Mouse (Mus musculus) granulocyte monocyte progenitor cell, adult 5-6 weeks (primary cell): Measurements from ENCODE around the gene Vmp1. TPM values are rescaled to one million over a fixed set of nuclear protein-coding genes. Genes with fewer than 3 reads are reported as not detected.

Source experiments
- ATAC-seq: replicated peaks from 2 replicates; pipeline ENCODE4 v1.8.0; 2016; ENCODE audit warnings: mild to moderate bottlenecking, moderate TSS enrichment, inconsistent platforms; ENCODE audit not compliant: poor library complexity, severe bottlenecking
- total RNA-seq, 2 experiments: library from RNA; stranded (forward) in 1 of 2; stranded (reverse) in 1 of 2; fragments of 200-712, 200-1000 nt in 1 of 2; fragments of >200 nt in 1 of 2; fragmentation: Nextera tagmentation in 1 of 2; gene quantifications; 2 replicates each; pipeline ENCODE4 v1.2.3; 2014 to 2017

Vmp1 gene
- total RNA-seq, 2 experiments from 2014 or later: 79.1 to 83.8 TPM

DNA sequence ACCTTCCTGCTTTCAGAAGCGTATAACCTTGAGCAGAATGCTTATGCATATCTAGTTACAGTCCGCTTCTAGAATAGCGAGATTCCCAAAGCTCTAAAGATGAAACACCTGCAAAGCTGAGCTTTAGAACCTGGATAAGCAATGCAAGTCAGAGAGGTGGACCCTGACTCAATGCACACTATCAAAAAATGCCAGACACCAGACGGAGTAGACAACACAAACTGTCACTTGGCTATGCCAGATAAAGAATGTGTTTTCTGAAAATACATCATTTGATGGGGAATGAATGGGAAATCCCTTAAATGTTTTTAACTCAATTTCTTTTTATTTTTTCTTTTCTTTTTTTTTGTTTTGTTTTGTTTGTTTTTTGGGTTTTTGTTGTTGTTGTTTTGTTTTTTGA lies 8.1 kb downstream of the Vmp1 start:
- ATAC-seq: no peak

DNA sequence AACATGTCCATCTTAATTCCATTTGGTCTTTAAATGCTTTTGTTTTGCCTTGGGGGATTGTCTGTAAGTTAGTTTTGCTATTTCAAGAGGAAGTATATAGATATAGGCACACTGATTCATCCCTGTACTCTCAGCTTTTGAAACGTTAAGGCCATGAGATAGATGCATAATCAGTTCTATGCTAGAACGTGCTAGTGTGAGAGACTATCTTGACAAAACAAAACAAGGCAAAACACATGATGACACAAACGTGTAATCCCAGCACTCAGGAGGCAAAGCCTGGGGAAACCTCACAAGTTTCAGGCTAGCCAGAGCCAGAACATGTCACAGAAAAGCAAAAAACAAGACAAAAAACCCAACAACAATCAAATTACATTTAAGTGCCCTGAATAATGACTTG lies 10.9 kb downstream of the Vmp1 start:
- ATAC-seq: no peak

DNA sequence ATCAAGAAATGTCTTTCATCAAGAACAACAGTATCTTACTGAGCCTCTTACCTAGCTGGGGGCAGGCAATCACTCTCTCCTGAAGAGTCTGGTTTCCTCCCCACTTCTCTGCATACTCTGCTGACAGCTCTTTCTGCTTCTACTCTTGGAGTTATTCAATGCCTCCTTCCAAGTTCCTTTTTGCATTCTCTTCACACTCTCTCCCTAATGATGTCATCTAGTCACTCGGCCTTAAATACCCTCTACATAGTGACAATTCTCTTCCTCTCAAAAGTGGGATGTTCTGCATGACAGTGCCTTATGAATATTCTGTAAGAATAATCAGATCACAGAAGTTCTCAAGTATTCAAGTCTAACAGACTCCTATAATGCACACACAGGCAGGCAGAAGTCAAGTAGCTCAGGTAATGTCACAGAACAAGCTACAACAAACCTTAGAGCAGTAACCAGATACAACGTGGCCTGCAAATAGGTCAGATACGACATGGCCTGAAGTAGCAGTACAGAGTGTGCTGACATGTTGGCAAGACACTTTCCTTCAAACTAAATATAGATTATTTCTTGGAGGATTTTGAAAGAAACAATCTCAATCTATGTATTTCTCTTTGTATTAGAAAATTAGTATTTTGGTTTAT lies 12.5 kb downstream of the Vmp1 start:
- ATAC-seq: no peak

DNA sequence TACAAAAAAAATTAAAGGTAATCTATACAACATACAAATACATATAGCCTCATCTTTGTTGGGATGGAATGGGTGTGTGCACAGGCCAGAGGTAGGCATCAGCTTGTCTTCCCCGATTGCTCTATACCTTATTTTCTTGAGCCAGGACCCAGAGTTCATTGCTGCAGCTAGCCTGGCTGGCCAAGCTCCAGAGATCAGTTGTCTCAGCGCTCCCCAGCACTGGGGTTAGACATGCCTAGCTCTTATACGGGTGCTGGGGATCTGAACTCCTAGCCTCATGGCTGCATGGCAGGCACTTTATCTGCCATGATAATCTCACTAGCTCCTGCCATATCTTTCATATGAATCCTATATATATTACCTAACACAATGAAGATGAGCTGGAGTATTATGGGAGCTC lies 15.5 kb downstream of the Vmp1 start:
- ATAC-seq: no peak

DNA sequence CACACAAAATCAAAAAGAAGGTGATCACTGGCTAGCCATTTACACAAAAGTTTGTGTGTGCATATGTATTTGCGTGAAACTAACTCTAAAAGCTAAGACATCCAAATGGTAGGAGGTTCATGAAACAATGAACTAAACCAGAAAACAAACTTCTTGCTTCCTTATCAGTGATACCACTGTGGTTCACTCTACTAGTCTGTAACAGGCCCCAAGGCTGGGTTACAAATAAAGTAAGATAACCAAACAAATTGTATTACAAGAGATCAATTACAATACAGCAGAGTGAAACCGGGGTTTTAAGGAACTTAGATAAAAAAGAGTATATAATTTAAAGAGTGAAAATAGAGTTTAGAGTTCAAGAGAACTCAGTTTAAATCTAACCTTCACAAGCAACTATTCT lies 16.1 kb downstream of the Vmp1 start:
- no peak for ATAC-seq

DNA sequence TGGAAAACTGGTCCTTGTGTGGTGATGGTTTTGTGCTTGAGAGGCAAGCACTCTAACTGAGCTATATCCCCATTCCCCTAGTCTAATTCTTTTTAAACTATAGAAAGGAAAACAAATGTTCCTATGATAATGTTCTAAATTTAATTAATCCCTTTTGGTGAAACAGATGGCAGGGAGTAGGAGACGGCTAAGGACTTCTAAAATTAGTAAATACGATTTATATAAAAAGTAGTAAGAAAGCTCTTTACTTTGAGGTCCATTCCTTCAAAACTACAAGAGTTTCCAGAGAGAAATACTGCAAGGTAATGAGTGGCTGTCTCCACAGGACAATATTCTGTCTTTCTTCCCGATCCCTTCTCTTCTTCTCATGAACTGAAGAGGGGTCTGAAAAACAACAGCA lies 19.2 kb downstream of the Vmp1 start:
- ATAC-seq: no peak

DNA sequence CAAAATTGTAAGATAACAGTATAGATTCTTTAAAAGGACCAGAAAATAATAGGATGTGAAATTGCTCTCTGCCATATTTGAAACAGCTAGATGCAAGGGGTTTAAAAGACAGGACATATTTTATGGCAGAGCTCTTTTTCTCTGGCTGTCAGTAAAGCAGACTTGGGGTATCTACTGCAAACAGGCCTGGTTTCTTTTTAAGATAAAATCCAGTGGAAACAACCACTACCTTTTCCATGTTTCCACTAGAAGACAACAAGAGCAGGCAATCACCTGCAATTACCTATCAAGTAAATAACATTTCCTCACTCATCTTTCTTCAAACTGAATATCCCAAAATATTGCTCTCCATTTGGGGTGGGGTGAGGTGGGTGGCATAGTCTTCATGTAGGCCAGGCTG lies 19.7 kb downstream of the Vmp1 start:
- no peak for ATAC-seq

DNA sequence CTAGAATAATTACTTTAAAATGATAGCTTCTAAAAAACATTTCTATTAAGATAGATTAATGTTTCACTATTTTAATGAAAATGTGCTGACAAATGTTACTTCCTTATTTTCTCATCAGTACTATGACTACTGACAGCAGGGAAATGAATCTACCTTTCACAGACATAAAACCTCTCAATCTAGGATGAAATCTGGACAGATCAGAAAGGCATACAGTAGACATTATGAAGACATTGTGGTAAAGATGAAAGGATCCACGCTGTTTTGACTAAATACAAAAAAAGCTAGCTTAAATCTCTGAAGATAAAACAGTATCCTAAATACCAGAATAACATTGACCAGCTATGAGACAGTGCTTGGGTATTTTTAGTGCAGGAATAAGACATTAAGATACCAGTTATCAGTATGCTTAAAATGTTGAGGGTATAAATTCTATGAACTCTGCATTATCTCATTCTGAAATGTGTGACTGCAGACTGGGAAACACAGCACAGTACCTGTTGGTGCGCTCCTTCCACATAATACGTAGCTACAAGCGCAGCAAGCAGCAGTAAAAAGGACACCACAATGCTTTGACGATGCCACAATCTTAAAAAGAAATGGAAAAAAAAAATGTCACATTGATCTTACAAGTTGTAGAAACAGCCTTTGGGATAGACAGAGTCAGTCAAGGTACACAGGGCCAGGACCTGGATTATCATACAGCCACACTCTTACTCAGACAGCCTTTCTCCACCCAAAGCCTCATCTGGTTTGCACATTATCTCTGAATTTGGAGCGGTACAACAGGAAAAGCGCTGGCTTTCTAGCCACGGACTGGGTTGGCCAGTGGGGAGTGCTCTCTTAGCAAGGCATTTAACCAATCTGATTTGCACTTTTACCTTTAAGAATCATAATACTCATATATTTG lies 20.4 kb downstream of the Vmp1 start:
- ATAC-seq: no peak

DNA sequence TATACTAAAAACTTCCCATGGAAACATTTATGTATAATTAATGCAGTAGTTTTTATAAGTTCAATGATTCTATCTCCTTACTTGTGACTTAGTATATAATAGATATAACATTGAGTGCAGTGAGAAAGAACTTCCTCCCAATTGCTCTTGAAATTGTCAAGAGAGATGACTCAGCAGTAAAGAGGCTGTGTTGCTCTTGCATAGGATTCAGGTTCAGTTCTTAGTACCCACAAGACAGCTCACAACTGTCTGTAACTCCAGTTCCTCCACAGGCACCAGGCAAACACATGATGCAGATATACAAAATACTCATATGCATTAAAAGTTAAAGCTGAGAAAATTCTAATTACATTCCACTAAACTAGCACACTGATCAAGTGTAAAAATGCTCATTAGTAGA lies 25.8 kb downstream of the Vmp1 start:
- ATAC-seq: no peak; the same call in 1 of the 2 replicates

DNA sequence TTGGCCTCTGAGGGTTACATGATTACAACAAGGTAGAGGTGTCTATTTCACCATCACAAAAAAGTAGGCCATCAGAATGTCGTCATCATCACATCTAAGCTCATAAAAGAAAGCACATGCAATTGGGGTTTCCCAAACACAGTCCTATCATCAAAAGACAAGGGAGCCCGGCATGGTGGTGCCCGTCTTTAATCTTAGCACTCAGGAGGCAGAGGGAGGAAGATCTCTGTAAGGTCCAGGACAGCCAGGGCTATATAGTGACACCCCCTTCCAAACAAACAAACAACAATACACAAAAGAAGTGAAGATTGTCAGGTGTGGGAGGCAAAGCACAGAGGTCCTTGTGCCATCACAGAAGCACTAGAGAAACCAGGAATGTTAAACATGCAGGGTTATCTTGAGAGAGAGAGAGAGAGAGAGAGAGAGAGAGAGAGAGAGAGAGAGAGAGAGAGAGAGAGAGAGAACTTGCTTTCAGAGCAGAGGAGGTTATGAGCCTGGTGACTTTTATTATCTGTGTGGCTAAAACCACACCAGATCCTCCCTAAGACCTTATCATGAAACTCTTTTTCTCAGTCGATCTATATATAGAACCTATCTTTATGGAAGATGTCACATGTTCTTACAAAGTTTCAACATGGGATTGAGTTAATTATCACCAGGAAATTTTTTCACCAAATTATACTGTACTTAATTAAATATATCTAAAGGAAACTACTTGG lies 26.6 kb downstream of the Vmp1 start:
- ATAC-seq: no peak

DNA sequence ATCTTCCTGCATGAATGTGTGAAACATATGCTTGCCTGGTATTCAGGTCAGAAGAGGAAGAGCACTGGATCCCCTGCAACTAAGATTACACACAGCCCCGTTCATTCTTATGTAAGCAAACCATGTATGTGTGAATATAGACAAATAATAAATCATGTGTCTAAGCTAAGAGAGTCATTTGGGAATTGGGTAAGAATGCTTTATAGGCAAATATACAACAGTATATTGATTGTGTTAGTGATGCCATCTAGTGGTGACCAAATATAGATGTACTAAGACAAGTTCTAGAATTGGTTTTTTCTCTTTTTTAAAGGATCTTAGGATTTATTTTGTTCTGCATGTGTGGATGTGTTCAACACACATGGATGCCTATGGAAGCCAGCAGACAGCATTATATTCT lies 28.0 kb downstream of the Vmp1 start:
- ATAC-seq: 0 out of 2 replicates have a peak, but pooled peaks have one; percentile 15

DNA sequence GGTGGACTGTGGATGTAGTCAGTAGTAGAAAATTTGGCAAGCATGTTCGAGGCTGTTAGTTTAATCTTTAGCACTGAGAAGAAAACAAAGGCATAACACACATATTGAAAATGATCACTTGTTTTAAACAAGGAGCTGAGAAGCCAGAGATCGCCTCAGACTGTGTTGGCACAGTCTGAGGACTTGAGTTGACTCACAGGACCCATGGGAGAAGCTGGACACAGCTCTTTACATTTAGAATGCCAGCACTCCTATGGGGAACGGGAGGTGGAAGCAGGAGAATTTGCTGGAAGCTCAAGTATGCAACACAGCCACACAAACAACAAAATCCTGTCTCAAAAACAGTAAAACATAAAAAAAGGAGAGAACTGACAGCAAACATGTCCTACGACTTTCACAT lies 29.5 kb downstream of the Vmp1 start:
- no peak for ATAC-seq

DNA sequence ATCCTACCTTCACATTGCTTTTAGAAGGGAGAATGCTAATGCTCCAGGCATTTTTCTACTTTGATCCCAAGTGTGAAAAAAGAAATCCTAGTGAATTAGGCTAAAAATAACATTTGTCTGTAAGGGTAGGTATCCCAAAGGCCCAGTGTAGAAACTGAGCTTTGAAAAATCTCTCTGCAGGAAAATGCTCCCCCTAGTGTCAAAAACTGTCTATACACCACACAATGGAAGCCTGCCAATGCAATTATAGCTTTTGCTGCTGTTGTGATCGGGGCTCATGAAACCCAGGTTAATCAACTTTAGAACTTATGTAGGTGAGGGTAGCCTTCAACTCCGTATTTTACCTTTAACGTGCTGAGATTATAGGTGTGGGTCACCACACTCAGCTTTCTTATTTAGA lies 30.2 kb downstream of the Vmp1 start:
- ATAC-seq: peak; percentile 49; the same call in 1 of the 2 replicates

DNA sequence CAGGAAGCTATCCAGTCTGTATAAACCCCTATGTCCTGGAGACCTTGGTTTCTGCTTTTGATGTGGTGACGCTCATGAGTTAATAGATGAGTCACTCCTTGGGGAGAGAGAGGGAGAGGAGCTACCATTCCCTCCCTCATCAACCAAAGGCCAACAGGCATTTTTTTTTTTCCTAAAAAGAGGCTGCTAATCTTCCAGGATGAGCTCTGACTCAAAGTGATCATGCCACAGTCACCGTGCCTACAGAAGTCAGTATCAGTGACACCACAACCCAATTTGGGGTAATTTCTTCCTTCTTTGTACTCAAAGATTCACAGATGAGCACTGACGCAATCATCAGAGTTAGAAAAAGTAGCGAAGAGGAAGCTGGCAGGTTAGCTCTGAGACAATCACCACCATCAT lies 31.1 kb downstream of the Vmp1 start:
- ATAC-seq: peak; percentile 87

DNA sequence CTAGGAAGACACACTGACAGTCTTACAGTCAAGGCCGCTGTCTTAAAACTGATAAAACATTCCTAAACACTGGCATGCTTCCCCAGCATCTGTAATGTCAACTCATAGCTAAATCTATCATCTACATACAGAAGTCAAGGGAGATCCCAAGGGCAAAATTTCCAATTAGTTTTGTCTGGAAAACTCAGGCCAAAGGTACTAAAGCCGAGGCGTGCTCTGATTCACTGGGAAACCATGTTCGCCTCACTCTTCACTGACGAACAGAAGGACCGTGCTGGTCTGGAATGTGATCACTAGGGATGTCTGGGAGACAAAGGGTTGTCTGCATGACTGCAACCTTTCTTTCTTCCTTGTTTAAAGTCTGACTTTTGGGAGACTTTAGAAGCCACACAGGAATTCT lies 33.0 kb downstream of the Vmp1 start:
- ATAC-seq: no peak

DNA sequence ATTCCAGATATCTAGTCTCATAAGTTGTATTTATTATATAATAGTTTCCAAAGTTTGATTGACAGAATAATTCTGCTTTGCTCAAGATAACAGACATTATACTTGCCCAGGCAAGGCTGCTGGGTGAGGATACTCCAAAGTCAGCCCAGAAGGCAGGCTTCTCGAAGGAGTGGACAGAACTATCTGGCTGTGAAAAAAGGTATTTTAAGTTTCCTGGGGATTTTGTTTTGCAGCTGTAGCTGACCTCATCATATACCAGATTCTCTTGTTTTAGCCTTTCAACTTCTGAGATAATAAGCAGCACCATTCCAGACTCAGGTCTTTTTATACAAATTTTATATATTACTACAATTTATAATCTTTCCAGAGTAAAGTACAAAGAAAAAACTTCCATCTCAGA lies 34.1 kb downstream of the Vmp1 start:
- ATAC-seq: no peak

DNA sequence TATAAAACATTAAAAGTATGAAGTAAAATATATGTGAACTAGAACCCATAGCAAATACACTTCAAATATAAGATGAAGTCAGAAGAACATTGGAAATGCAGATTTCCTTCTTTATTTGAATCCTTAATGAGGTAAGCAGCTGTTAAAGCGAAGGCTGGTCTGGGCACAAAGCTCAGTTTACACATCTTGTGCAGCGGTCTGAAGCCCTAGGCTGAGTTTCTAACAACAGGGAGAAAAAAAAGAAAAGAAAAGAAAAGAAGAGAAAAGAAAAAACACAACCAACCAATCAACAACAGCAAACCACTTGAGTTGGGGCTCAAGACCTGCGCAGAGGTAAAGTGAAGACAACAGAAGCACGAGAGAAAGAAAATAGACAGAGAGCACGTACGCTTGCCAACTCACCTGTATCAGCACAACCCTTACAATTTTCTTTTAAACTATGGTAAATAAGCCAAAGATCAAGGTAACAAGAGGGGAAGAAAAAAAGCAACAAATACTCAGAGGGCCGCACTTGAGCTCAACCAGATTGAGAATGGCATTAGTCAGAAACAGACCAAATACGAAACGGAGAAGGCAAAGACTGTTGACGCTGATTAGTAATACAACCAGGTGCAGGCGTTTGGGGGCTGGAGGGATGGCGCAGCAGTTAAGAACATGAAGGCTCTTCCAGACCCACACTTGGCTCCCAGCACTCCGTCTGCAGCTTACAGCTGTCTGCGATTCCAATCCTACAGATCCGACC lies 35.8 kb downstream of the Vmp1 start:
- no peak for ATAC-seq

DNA sequence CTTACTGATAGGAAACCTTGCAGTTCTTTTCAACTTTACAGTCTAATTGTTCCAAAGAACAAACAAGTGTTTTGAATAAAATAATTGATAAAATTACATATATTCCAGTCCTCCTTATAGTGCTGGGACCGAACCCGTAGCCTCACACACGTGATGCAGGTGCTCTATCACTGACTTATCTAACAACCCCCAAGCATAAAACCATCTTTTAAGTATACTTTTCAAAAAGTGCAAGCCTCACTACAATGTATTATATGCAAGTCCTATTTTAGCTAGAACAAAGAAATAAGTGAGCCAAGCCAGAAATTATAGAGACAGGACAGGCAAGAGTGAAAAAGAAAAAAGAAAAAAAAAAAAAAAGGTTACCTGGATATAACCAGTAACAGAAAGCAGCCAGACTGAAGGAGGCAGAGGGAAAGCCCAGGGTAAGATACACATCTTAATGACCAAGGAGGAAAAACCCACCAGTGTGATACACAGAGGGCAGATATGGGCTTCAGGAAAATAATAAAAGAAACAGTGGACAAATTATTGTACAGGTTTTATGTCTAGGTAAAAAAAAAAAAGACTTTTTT lies 36.7 kb downstream of the Vmp1 start:
- no peak for ATAC-seq

DNA sequence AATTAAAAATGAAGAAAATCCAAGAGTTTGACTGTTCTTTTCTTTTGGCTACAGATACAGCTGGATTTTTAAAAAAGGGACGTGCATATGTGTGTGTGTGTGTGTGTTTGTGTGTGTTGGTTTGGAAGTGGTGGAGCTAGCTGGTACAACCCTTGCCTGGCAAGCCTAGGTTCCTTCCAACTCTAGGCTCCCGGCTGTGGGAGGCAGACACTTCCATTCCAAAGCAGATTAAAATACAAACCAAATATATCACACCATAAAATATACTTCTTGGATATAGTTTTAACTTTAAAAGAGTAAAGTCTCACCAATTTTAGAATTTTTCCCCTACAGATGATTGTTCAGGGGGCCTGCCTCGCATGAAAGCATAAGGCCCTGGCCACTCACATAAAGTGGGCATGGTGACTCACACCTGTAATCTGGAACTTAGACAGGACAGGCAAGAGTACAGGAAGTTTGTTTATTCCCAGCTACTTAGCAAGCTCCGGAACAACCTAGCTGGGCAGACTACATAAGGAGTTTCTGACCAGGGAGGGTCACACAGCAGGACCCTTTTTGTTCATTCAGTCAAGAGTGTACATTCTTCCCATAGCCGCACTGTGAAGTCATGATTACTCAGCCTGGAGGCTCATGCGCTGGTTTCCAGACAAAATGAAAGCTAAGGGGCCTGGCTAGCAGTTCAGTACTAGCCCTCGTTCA lies 37.4 kb downstream of the Vmp1 start:
- no peak for ATAC-seq

DNA sequence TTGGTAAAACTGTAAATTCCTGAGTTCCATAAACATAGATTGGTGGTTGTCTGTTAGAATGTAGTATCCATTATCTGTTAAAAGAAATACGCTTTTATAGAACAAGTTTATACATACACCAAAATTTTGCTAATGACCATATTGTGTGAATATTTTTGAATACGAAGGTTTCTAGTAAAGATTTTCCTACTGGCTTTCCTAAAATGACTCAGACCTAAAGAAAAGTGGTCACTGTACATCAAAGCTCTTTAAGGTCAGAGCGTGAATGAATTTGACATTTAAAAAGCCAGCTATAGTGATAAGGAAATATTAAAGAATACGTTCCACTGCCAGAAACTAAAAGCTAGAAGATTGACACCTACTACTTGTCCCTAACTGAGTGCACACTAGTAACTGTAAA lies 39.1 kb downstream of the Vmp1 start:
- no peak for ATAC-seq
